ENCODE assay signal across 9 mouse cellular contexts in the genomic region with DNA sequence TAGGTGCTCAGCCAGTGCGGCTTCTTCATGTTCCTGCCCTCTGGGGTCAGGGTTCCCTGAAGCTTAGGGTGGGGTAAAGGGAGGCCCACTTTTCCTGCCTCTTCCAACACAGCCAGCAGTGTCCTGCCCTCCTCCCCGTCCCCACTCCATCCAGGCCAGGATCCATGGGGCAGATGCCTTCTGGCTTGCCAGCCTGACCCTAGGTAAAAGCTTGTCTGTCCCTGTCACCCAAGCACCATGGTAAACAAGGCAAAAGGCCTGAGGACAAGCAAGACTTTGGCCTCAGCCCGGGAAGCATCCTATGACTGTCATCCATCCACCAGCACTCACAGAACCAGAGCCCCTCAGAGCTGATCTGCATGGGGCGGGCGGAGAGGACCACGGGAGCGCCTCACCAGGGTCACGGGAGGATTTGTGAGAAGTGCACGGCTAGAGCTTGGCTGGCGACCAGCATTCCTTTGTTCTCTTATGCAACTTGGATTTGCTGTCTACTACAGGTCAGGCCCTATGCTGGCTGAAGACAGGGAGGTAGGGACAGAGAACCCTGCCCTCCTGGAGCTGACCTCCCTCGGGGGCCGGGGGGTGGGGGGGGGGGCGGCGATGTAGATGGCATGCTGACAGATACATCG. TPM values are rescaled to one million over a fixed set of nuclear protein-coding genes. Genes with fewer than 3 reads are reported as not detected.
A peak's percentile ranks its signal among the peaks of the same experiment; 100 is the strongest.
DNase-seq lines count a peak whose midpoint lies in the region; ATAC-seq lines count a peak whose summit lies in the region.
"Had no signal": no experiment of that assay in that cellular context is flagged by ENCODE, and none has a peak within 500 bp of the region (broad histone marks: within the 10 kb centered on the region; RNA-seq: fewer than 3 reads in every experiment).

No protein-coding gene starts in this region.

- no peaks in the 10 kb centered on the region for H3K9me3 ChIP-seq in midbrain, embryonic 10.5 days (replicated peaks)
- no peaks in the 10 kb centered on the region for H3K9me3 ChIP-seq in midbrain, embryonic 15.5 days
- H3K9me3 ChIP-seq in heart, embryonic 14.5 days (ENCODE audit: control insufficient read depth, low read length) = no peaks in the 10 kb centered on the region
- H3K9me3 ChIP-seq in midbrain, embryonic 12.5 days = no peaks in the 10 kb centered on the region
- H3K9me3 ChIP-seq: G1E had no signal

- ATAC-seq in midbrain, embryonic 15.5 days (replicated peaks) = no peak
- 0 out of 2 replicates have a peak, but pooled peaks have one; percentile 40 for ATAC-seq in heart, embryonic 14.5 days (ENCODE audit: insufficient number of reproducible peaks, insufficient read depth, low FRiP score, low read depth)
- ATAC-seq in midbrain, embryonic 12.5 days (ENCODE audit: low FRiP score, low read depth) = no peak

- peak overlapping the region; percentile 70 for H3K27ac ChIP-seq in midbrain, embryonic 10.5 days (replicated peaks)
- H3K27ac ChIP-seq in midbrain, embryonic 15.5 days = no peak overlapping the region
- no peak overlapping the region for H3K27ac ChIP-seq in heart, embryonic 14.5 days (replicated peaks in 1 of 2; ENCODE audit: control insufficient read depth in 1 of 2, insufficient read depth in 1 of 2, low read depth in 2 of 2, low read length in 2 of 2)
- 0 out of 2 replicates have a peak overlapping the region, but pooled peaks have one; percentile 22 for H3K27ac ChIP-seq in midbrain, embryonic 12.5 days (replicated peaks)

- intact Hi-C loops in left cerebral cortex, postnatal 25 days (cut with DNase I) = no loop called here
- intact Hi-C loops in gastrocnemius, postnatal 14 days (cut with DNase I; ENCODE audit: low total_unique reads) = no loop called here
- intact Hi-C loops in gastrocnemius, postnatal 36 days (cut with DNase I) = no loop called here

- H3K4me3 ChIP-seq in midbrain, embryonic 10.5 days = no peak overlapping the region
- H3K4me3 ChIP-seq in midbrain, embryonic 15.5 days = no peak overlapping the region
- H3K4me3 ChIP-seq in heart, embryonic 14.5 days (ENCODE audit: control insufficient read depth in 1 of 2, insufficient read depth in 1 of 2, low read depth in 1 of 2, low read length in 2 of 2) = no peak overlapping the region
- H3K4me3 ChIP-seq in midbrain, embryonic 12.5 days = no peak overlapping the region

- peaks cover 32% of the 10 kb centered on the region for H3K27me3 ChIP-seq in midbrain, embryonic 10.5 days (ENCODE audit: low read depth, poor library complexity, severe bottlenecking)
- peaks cover 10% of the 10 kb centered on the region for H3K27me3 ChIP-seq in midbrain, embryonic 15.5 days (replicated peaks)
- peaks cover 31% of the 10 kb centered on the region for H3K27me3 ChIP-seq in heart, embryonic 14.5 days (ENCODE audit: control insufficient read depth, insufficient read depth, low read length)
- H3K27me3 ChIP-seq in midbrain, embryonic 12.5 days = peaks cover 17% of the 10 kb centered on the region

- peaks cover 39% of the 10 kb centered on the region for H3K4me1 ChIP-seq in midbrain, embryonic 10.5 days
- H3K4me1 ChIP-seq in midbrain, embryonic 15.5 days = peaks cover 11% of the 10 kb centered on the region
- peaks cover 2 to 3% of the 10 kb centered on the region in 2 experiments; a peak in 1 of 4 replicates for H3K4me1 ChIP-seq in heart, embryonic 14.5 days (ENCODE audit: control insufficient read depth in 2 of 2, insufficient read depth in 2 of 2, low read length in 2 of 2)
- peaks cover 12% of the 10 kb centered on the region for H3K4me1 ChIP-seq in midbrain, embryonic 12.5 days

- WGBS in midbrain, embryonic 10.5 days = 60% methylated on average over 15 of the region's 15 CpGs
- 46% methylated on average over 15 of the region's 15 CpGs for WGBS in midbrain, embryonic 15.5 days
- 42% methylated on average over 15 of the region's 15 CpGs for WGBS in heart, embryonic 14.5 days
- WGBS in midbrain, embryonic 12.5 days = 49% methylated on average over 15 of the region's 15 CpGs

- H3K36me3 ChIP-seq in midbrain, embryonic 10.5 days = no peaks in the 10 kb centered on the region
- H3K36me3 ChIP-seq in midbrain, embryonic 15.5 days (replicated peaks) = no peaks in the 10 kb centered on the region
- H3K36me3 ChIP-seq in heart, embryonic 14.5 days (ENCODE audit: control insufficient read depth, insufficient read depth, low read length) = no peaks in the 10 kb centered on the region
- no peaks in the 10 kb centered on the region for H3K36me3 ChIP-seq in midbrain, embryonic 12.5 days
- H3K36me3 ChIP-seq: G1E had no signal

- no peak overlapping the region for H3K9ac ChIP-seq in midbrain, embryonic 15.5 days
- H3K9ac ChIP-seq in heart, embryonic 14.5 days (ENCODE audit: low read length) = no peak overlapping the region
- H3K9ac ChIP-seq in midbrain, embryonic 12.5 days (replicated peaks) = no peak overlapping the region

- DNase-seq in midbrain, embryonic 10.5 days (ENCODE audit: low spot score) = no peak
- peak; percentile 87 to 93 for DNase-seq in kidney, postnatal 36 days
- no peak for DNase-seq in left cerebral cortex, postnatal 25 days (ENCODE audit: low spot score in 2 of 2)
- no peak for DNase-seq in gastrocnemius, postnatal 14 days
- DNase-seq in gastrocnemius, postnatal 36 days = no peak

- no peak overlapping the region for H3K4me2 ChIP-seq in midbrain, embryonic 15.5 days
- no peak overlapping the region for H3K4me2 ChIP-seq in heart, embryonic 14.5 days (ENCODE audit: low read length)
- H3K4me2 ChIP-seq in midbrain, embryonic 12.5 days (replicated peaks) = no peak overlapping the region

RNA-seq across cellular contexts. Expression of gene Slc13a3, which starts 5.1 kb away (rescaled TPM):
- polyA plus RNA-seq in midbrain, embryonic 10.5 days (2016; fragmentation: Nextera tagmentation; extraction: Ambion mirVana) = 0.48 and 1.3 TPM in 2 replicates
- 10.1 and 11.5 TPM in 2 replicates for polyA plus RNA-seq in midbrain, embryonic 15.5 days (2015; fragmentation: Nextera tagmentation; extraction: Ambion mirVana)
- polyA plus RNA-seq in heart, embryonic 14.5 days (2014; fragmentation: Nextera tagmentation; extraction: Ambion mirVana) = 0.11 and 0.26 TPM in 2 replicates
- 2.4 and 2.6 TPM in 2 replicates for polyA plus RNA-seq in midbrain, embryonic 12.5 days (2016; fragmentation: Nextera tagmentation; extraction: Ambion mirVana)
- 10 to 100 TPM; 16.4 to 17.8 TPM for total RNA-seq in left cerebral cortex, postnatal 25 days (2021)
- under 1 TPM; 0.18 to 0.22 TPM for total RNA-seq in gastrocnemius, postnatal 14 days (2021)
- under 1 TPM in 1 of 2 experiments, not detected in 1; 0.27 TPM for total RNA-seq in gastrocnemius, postnatal 36 days (2021)
- polyA plus RNA-seq: G1E had no signal

RNA-seq across cellular contexts. Expression of gene Trp53rka, which starts 25.2 kb away (rescaled TPM):
- polyA plus RNA-seq in midbrain, embryonic 10.5 days (2016; fragmentation: Nextera tagmentation; extraction: Ambion mirVana) = 53.2 and 56.9 TPM in 2 replicates
- 50.9 and 51.1 TPM in 2 replicates for polyA plus RNA-seq in midbrain, embryonic 15.5 days (2015; fragmentation: Nextera tagmentation; extraction: Ambion mirVana)
- polyA plus RNA-seq in heart, embryonic 14.5 days (2014; fragmentation: Nextera tagmentation; extraction: Ambion mirVana) = 21.4 and 22.7 TPM in 2 replicates
- 50.6 and 53.2 TPM in 2 replicates for polyA plus RNA-seq in midbrain, embryonic 12.5 days (2016; fragmentation: Nextera tagmentation; extraction: Ambion mirVana)
- total RNA-seq in left cerebral cortex, postnatal 25 days (2021) = 10 to 100 TPM; 20.4 to 20.9 TPM
- total RNA-seq in gastrocnemius, postnatal 14 days (2021) = 1 to 10 TPM; 7.6 to 8.2 TPM
- 1 to 10 TPM; 7.4 to 9.4 TPM for total RNA-seq in gastrocnemius, postnatal 36 days (2021)

RNA-seq across cellular contexts. Expression of gene Slc2a10, which starts 35.6 kb away (rescaled TPM):
- polyA plus RNA-seq in midbrain, embryonic 10.5 days (2016; fragmentation: Nextera tagmentation; extraction: Ambion mirVana) = 4.0 and 4.4 TPM in 2 replicates
- 1.6 and 2.6 TPM in 2 replicates for polyA plus RNA-seq in midbrain, embryonic 15.5 days (2015; fragmentation: Nextera tagmentation; extraction: Ambion mirVana)
- 4.0 and 4.2 TPM in 2 replicates for polyA plus RNA-seq in heart, embryonic 14.5 days (2014; fragmentation: Nextera tagmentation; extraction: Ambion mirVana)
- 4.4 and 4.6 TPM in 2 replicates for polyA plus RNA-seq in midbrain, embryonic 12.5 days (2016; fragmentation: Nextera tagmentation; extraction: Ambion mirVana)
- total RNA-seq in left cerebral cortex, postnatal 25 days (2021) = under 1 TPM; 0.78 to 0.83 TPM
- total RNA-seq in gastrocnemius, postnatal 14 days (2021) = 1 to 10 TPM; 2.4 to 2.7 TPM
- total RNA-seq in gastrocnemius, postnatal 36 days (2021) = 1 to 10 TPM; 1.3 to 1.4 TPM
- polyA plus RNA-seq: G1E had no signal

Comparison
In these comparisons a context has a peak if more than half of its experiments do, and no peak if none do; other contexts are left out.
1. H3K27ac ChIP-seq: peak in midbrain, embryonic 10.5 days (single experiment) and midbrain, embryonic 12.5 days (single experiment); none in midbrain, embryonic 15.5 days (single experiment) and heart, embryonic 14.5 days (0 of 2).
2. DNase-seq: peak in kidney, postnatal 36 days (2 of 2); none in midbrain, embryonic 10.5 days (single experiment), left cerebral cortex, postnatal 25 days (0 of 2), gastrocnemius, postnatal 14 days (single experiment) and gastrocnemius, postnatal 36 days (0 of 2).